Mouse (Mus musculus) urinary bladder, postnatal 10 days (tissue): ENCODE results near the gene Ccnd3.

ENCODE experiments used
- DNase-seq: peaks from one replicate; pipeline ENCODE4 v3.0.0; 2022; ENCODE audit warnings: low spot score

Gene Ccnd3

DNA sequence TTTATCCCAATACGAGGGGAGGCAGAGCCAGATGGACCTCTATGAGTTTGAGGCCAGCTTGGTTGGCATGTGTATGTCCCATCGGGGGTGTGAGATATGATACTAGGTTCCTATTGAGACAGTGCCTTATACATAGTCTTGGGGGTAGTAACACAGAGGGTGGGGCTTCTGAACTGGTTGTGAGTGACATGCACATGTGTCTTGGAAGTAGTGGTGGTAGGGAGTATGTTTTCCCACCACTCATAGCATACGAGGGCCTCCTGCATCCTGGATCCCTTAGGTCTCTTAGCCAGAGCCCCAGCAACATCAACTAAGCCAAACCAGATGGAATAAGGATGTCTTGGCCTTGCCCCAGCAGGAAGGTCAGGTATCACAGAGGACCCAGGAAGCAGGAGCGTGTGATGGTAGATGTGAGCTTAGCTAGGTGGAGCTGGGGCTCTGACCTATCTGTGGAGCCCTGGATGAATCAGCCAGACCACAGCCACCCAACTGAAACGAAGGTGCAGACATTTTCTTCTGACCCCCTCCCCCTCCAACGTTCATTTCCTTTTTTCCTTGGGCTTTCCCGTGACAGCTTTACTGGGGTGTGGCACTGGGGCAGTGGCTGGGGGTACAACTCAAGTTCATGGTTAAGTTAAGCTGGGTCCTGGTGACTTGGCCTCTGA, 10.5 kb downstream of the Ccnd3 start:
- DNase-seq: no peak

DNA sequence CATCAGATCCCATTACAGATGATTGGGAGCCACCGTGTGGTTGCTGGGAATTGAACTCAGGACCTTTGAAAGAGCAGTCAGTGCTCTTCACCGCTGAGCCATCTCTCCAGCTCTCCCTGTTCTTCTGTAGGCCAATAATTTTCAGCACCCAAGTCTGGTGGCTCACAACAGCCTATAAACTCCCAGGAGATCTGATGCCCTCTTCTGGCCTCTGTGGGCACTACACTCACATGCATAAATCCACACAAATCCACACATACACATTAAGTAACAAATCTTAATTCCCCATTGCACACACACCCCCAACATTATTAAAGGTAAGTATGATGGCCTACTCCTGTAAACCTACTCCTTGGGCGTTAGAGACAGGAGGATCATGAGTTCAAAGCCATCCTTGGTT, 11.4 kb downstream of the Ccnd3 start:
- DNase-seq: no peak

DNA sequence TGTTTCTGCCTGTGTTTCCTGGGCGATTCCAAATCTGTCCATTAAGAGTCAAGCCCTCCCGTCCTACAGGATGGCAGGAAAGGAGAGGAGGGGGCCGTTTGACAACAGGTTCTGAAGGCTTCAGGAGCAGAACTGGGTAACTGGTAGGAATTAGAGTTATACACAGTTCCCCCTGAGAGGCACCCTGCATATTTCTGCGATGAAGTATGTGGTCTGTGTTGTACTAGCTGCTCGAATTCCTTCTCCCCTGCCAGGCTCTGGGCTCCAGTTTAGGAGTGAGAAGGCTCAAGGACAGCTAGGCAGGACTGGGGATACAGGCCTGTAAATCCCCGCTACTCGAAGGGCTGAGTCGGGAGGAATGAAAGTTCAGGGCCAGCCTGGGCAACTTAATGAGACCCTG, 13.4 kb downstream of the Ccnd3 start:
- no peak for DNase-seq

DNA sequence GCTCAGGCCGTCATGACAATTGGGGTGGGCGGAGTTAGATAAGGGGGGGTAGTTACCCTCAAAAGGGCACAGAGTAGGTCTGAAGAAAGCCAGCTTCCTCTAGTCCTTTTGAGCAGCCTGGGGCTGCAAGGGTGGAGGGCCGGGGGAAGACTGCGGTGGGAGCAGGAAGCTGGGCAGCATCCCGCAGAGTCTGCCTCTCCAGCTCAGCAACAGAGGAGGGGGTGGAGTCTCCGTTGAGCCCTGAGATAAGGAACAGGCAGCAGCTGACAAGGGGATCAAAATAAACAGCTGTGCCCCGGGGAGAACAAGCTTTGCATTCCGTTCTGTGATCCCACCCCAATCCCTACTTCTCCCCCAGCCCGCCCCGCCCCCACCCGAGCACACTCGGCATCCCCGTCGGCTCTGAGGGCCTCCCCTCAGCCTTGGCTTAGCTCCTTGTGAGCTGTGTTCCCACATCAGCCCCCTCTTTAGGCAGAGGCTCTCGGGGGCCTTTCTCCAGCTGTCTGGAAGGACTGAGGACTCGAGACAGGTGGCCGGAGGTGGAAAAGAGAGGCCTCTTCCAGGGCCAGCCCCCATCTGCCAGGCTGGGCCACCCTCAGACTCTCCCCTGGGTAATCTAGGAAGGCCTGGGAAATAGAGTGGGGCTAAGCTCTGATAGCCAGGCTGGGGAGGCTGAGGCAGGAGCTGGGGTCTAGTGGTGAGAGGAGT, 16.9 kb downstream of the Ccnd3 start:
- DNase-seq: no peak

DNA sequence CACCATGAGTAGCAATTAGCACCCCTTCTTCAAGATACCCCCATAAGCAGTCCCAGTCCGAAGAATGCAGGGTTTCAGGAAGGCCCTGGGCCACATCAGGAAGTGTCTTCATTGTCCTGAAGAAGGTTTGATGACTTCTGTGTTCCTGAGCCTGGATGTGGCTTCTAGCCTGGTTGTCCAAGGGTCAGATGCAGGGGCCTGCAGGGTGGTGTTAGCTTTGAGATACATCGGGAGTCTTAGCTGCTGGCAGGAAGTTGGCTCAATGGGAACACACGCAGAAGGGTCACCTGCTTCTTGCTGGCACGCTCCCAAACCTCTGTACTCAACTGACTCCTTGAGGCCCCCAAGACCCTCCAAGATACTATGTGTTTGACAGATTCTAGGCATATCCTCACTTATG, 17.7 kb downstream of the Ccnd3 start:
- no peak for DNase-seq

DNA sequence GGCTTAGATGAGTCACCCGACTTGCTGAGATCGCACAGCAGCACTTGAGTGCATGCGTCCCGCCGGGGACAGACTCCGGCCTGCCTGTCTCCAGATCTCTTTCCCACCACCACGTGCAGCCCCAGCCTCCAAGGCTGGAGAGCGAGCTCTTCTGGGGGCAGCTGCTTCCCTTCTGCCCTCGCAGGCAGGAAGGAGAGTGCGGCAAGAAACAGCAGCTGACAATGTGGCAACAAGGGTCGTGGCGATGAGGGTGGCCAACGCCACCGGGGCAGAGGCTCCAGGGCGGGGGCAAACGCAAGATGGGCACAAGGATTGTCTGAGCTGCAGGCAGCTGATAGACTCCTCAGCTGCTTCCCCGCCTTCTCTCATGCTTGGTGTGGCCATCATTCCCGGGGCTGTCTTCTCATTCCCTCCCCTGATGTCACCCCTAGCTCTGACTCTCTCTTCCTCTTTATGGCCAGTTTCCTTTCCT, 18.4 kb downstream of the Ccnd3 start:
- DNase-seq: no peak

DNA sequence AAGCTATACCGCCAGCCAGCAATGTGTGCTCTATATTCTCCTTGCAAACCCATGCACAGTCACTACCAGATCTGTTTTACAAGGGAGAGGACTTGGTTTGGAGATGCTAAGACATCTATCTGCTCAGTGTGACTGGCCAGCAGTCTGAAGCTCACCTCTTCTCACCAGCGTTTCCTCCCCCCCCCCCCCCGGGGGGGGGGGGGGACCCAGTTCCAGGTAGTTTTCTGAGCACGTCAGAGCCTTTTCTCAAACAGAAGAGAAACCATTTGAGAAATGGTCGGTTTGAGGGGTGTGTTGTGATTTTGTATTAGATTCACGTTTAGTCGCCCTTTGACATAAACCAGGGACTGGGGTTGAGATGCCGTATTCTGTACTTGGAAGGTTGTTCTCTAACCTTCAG, 19.2 kb downstream of the Ccnd3 start:
- DNase-seq: no peak

DNA sequence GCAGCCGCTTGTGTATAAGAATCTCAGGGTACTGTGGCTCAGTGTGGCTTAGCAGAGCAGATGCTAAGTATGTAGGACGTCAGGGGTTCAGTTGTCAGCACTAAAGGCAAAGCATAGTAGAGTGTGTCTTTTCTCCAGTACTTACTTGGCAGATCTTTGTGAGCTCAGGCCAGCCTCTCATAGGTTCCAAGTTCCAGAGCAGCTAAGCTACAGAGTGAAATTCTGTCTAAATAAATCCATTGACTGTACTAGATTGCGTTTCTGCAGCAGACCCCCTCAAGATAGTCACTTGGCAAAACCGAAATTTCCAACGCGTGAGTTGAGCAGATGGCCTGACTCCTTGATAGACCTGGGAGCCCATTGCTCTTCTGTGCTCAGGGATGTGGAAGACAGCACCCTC, 20.1 kb downstream of the Ccnd3 start:
- no peak for DNase-seq

DNA sequence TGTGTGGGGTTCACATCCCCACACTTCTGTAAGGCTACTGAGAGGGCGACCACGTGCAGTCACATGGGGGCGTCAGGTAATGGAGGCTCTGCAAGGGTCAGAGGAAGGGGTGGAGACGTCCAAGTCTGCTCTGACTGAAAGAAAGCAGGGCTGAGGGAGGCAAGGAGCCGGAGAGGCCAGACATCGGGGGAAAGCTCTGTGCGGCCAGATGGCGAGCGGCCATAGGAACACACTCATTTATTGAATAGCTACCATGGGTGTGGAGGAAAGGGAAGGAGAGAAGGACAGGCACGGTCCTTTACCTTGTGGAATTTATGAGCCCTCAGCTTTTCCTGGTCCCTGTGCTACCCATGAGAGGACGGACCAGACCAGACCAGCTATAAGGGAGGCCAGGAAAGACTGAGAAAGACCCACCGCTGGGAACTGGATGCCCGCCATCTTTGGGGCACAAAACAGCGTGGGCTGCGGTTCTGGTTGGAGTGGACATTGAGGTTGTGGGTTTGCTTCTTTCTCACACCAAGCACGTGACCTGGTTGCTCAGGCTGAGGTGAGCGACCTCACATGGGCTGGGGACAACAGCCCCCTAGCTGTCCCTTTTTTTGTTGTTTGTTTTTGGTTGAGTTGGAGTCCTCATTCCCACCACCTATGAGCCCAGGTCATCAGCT, 22.1 kb downstream of the Ccnd3 start:
- no peak for DNase-seq

DNA sequence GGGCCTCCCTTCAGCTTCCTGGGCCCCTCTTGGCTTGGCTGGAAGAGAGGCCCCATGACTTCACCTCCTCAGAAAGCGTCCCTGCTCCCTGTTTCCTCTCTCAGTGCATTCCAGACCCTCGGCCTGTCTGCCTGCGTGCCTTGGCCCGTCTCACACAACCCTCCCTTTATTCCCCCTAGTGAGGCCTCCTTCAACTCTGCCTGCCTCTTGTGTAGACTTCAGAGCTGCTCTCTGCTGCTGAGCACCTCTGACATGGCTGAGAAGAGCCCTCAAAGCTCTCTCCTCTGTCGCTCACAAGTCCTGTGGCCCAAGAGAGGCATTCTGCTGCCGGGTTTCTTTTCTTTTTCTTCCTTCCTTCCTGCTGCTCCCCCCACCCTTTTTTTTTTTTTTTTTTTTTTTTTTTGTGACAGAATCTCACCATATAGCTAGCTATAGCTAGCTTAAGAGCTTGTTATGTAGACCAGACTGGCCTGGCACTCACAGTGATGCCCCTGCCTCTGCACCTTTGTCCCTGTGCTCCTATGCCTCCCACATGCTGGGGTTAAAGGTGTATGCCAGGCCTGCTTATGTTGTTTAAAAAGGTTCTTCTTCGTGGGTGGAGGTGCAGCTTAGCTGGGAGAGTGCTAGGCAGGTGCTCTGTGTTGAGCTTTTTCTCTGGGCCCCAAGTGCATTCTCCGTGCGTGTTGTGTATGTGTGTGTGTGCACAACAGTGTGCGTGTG, 22.9 kb downstream of the Ccnd3 start:
- no peak for DNase-seq

DNA sequence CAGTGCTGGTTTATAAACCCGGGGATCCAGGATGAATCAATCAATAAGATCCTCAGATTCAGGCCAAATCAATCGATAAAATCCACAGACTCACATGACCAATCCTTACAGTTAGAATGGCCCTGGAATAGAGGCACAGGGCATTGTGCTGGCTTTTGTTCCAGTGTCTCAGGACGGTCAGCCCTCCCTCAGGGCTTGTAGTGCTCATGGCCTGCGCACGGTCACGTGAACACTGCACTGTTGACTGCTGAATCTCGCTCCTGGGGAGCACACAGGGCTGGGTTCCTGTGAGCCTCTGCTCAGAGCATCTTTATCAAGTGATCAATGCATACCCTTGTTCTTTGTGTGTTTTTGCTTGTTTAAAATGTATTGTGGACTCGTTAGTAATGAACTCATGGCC, 24.1 kb downstream of the Ccnd3 start:
- DNase-seq: no peak

DNA sequence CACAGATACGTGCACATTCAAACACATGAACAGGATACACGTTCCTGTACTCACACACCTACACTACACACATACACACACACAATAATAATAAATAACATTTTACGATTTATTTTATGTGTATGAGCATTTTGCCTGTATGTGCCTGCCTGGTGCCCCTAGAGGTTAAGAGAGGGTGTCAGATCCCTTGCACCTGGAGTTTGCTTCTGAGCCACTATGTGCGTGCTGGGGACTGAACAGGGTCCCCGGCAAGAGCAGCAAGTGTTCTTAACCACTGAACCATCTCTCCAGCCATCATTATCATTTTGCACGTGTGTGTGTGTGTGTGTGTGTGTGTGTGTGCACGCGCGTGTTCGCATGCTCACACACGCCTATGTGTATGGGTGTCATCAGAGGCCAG, 24.7 kb downstream of the Ccnd3 start:
- no peak for DNase-seq

DNA sequence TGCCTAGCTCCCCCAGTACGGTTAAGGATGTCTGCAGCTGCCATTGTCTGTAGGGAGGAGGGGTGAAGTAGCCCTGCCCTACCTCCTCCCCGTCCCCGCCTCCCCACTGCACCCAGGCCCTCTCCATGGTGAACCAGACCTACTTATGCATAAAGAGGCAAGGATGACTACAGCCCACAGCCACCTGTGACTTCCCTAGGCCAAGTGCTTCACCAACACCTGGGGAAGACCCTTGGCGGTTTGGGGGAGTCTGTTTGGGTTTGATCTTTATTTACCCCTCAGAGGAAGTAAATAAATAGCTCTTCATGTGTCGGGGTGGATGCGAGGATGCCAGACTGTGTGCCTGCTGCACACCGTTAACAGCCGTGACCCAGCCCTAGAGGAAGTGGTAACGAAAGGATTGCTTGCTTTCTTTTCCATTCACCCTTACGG, 26.6 kb downstream of the Ccnd3 start:
- no peak for DNase-seq

DNA sequence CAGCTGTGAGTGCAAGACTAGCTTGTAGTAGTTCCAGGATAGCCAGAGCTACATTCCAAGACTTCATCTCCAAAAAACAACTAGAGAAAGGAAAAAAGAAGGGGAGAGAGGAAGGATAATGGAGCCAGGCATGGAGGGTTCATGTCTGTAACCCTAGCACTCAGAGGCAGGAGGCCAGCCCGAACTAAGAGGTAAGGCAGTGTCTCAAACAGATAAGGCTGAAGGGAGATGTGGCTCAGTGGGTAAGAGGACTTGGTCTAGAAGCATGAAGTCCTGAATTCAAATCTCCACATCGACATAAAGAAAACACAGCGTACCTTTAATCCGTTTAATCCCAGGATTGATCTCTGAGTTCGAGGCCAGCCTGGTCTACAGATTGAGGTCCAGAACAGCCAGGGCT, 27.5 kb downstream of the Ccnd3 start:
- no peak for DNase-seq

DNA sequence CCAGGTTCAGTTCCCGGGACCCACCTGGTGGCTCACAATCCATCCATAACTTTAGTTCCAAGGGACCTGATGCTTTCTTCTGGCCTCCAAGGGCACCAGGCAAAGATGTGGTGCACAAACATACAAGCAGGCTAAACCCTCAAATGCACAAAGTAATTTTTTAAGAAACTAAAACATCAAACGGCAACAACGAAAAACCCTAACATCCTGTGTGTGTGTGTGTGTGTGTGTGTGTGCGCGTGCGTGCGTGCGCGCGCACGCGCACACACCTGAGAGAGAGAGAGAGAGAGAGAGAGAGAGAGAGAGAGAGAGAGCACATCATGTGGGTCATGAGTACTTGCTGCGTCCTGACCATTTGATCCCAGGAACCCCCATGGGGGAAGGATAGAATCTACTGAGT, 28.8 kb downstream of the Ccnd3 start:
- DNase-seq: no peak

DNA sequence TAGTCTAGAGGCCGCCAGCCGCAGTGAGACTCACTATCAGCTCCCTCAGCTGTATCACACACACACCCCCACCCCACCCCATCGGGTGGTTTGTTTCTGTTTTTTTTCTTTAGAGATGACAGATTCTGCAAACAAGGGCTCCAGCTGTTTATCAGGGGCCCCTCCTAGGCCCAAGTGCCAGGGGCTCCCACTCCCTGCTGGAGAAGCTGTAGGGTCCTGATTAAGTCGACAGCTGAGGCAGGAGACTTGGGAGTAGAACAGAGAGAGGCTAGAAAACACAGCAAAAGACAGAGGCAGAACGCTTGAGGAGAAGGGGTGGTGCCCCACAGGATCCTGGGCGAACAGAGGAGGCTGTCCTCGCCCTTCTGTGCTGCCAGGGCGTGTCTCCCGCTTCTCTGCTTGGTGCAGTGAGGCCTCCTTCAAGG, 31.0 kb downstream of the Ccnd3 start:
- DNase-seq: no peak

DNA sequence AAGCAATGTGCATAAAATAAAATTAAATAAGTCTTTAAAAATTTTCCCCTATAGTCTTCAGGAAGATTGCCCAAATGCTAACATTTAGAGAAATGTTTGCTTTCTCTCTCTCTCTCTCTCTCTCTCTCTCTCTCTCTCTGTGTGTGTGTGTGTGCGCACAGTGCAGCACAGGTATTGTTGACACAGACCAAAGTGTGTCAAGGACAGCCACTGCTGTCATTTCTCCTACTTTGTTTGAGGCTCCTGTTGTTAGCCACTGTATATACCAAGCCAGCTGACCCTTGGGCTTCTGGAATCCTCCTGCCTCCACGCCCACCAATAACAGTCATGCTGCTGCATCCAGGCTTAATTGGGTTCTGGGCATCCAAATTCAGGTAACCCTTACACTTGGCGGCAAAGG, 33.2 kb downstream of the Ccnd3 start:
- no peak for DNase-seq

DNA sequence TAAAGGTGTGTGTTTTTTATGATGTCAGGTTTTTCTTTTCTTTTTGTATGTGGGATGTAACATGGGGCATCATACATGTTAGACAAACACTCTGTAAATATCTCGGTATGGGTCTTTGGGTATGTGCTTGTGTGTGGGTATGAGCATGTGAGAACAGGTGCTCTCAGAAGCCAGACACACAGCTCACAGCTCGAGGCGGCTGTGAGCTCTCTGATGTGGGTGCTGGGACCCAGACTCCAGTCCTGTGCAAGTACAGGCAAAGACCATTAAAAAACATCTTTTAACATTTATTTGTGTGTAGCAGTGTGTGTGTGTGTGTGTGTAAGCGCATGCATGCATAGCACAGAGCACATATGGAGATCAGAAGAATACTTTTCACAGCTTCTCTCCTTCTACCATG, 34.3 kb downstream of the Ccnd3 start:
- DNase-seq: no peak

DNA sequence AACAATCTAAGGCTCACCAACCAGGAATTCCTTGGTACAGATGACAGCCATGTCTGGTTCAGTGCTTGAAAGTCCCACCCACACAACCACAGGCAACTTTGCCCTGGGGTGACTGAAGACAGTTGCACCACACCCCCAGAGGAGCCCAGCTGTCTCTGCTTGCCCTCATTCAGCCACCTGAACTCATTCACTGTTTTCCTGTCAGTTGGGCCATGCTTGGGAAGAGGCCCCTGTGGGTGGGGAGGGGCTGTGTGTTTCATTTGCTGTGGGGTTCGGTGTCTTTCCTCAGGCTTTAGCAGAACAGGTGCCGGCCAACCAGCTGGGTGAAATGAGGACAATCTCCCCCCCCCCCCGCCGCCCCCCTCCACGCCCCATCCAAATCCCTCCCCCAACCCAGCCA, 37.2 kb downstream of the Ccnd3 start:
- no peak for DNase-seq

DNA sequence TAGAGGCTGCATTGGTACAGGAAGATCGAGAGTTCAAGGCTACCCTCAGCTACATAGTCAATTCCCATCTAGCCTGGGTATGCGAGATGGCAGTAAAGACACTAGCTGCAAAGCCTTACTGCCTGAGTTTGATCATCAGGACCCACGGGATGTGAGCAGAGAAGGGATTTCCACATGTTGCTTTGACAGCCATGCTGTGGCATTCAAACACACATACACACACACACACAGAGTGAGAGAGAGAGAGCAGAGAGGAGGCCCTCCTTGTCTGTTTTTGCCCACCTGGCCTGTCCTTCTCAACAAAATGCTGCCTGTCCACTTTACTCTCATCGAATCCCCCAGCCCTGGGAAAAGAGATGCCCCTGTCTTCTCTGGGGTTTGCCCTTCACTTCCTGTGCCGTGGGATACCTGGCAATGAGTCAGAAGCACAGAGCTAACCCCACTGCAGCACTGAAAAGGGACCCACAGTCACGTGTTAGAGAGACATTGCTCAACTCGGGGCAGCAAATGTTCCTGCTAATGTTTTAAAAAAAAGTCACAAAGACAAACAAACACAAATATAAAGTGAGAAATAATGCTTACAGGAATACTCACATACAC, 38.3 kb downstream of the Ccnd3 start:
- no peak for DNase-seq

DNA sequence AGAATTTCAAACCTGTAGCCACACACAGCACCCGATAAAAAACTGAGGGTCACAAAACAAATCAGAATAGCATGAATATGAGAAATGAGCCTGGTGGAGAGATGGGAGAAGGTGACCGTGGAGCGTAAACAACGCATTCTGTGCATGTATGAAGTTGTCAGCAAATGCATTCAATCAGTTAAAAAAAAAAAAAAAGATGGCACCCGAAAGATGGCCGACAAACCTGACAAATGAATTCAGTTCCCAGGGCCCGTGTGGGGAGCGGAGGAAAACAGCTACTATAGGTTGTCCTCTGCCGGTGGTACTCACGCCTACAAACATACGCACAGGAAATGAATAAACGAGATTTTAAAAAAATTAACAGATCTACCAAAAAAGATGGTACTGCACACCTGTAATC, 40.3 kb downstream of the Ccnd3 start:
- no peak for DNase-seq

DNA sequence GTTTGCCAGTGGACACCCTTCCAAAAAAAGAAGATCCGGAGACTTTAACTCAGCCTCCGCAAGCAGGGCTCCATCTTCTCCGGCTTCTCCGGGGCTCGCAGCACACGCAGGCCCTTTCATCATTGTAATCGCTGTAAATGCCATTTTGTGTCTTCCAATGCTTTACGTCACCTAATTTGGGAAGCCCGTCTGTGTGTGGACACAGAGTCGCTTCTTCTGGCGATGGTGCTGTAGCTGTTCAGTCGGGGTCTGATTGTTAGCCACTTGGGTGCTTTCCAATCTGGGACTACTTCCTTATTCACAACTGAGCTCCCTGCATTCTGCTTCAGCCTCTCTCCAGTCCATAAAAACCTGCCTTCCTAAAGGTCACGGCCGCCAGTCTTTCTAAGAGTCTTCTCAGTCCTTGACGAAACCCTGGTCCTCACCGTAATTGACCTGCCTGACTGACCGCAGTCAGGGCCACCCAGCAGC, 41.0 kb downstream of the Ccnd3 start:
- no peak for DNase-seq
